Mouse (Mus musculus): ENCODE results near the gene Agbl4.

Gene Agbl4

GRCm38 (mm10) chr4:111671440-111671839 lies 1274.0 kb downstream of the Agbl4 start:
- no peak for DNase-seq

GRCm38 (mm10) chr4:111673904-111674303 lies 1276.4 kb downstream of the Agbl4 start:
- no peak for DNase-seq

GRCm38 (mm10) chr4:111681926-111682325 lies 1284.5 kb downstream of the Agbl4 start:
- no peak for DNase-seq

- DNase-seq = no peak
Observed at GRCm38 (mm10) chr4:111682793-111683192, 1285.3 kb downstream of the Agbl4 start.

GRCm38 (mm10) chr4:111683843-111684242 lies 1286.4 kb downstream of the Agbl4 start:
- DNase-seq = no peak

GRCm38 (mm10) chr4:111685951-111686350 lies 1288.5 kb downstream of the Agbl4 start:
- DNase-seq = no peak

GRCm38 (mm10) chr4:111686951-111687350 lies 1289.5 kb downstream of the Agbl4 start:
- DNase-seq = peak; percentile 32 to 39

- DNase-seq = peak; percentile 67 to 75
Observed at GRCm38 (mm10) chr4:111687613-111688012, 1290.2 kb downstream of the Agbl4 start.

- DNase-seq = peak; percentile 6 to 21
Observed at GRCm38 (mm10) chr4:111691057-111691543, 1293.6 kb downstream of the Agbl4 start.

- DNase-seq = no peak
Observed at GRCm38 (mm10) chr4:111701381-111701780, 1303.9 kb downstream of the Agbl4 start.

- no peak for DNase-seq
Observed at GRCm38 (mm10) chr4:111704126-111704525, 1306.7 kb downstream of the Agbl4 start.

- DNase-seq = no peak
Observed at GRCm38 (mm10) chr4:111704975-111705374, 1307.5 kb downstream of the Agbl4 start.

Measured in thymus, postnatal 36 days (tissue).